Mouse (Mus musculus) kidney, adult 18-20 months (tissue): ENCODE data around the gene Wrnip1.

Experiments
- DNase-seq: peaks from one replicate; pipeline ENCODE4 v3.0.0; 2021

Wrnip1 gene

GRCm38 (mm10) chr13:32801693-32802221, at the start of gene Wrnip1:
Gene Wrnip1, plus strand, starts transcription at chr13:32802038.
- DNase-seq = peak; percentile 95

- no peak for DNase-seq
Observed at GRCm38 (mm10) chr13:32752066-32752657, 49.7 kb upstream of the Wrnip1 start.

GRCm38 (mm10) chr13:32759036-32759435, 42.8 kb upstream of the Wrnip1 start:
- DNase-seq = no peak

- no peak for DNase-seq
Observed at GRCm38 (mm10) chr13:32760795-32761194, 41.0 kb upstream of the Wrnip1 start.

GRCm38 (mm10) chr13:32763141-32763540, 38.7 kb upstream of the Wrnip1 start:
- DNase-seq = no peak

- no peak for DNase-seq
Observed at GRCm38 (mm10) chr13:32764448-32764847, 37.4 kb upstream of the Wrnip1 start.

- peak; percentile 24 for DNase-seq
Observed at GRCm38 (mm10) chr13:32768104-32768503, 33.7 kb upstream of the Wrnip1 start.

GRCm38 (mm10) chr13:32769960-32770359, 31.9 kb upstream of the Wrnip1 start:
- no peak for DNase-seq

GRCm38 (mm10) chr13:32775889-32776288, 25.9 kb upstream of the Wrnip1 start:
- DNase-seq = no peak

- no peak for DNase-seq
Observed at GRCm38 (mm10) chr13:32776350-32776749, 25.5 kb upstream of the Wrnip1 start.

- DNase-seq = no peak
Observed at GRCm38 (mm10) chr13:32778861-32779260, 23.0 kb upstream of the Wrnip1 start.

GRCm38 (mm10) chr13:32783055-32783454, 18.8 kb upstream of the Wrnip1 start:
- no peak for DNase-seq

- DNase-seq = no peak
Observed at GRCm38 (mm10) chr13:32783816-32784215, 18.0 kb upstream of the Wrnip1 start, which contains the start of gene Mylk4. Gene Mylk4, minus strand, starts transcription at chr13:32783954.

GRCm38 (mm10) chr13:32787584-32787983, 14.3 kb upstream of the Wrnip1 start:
- no peak for DNase-seq

GRCm38 (mm10) chr13:32789781-32790180, 12.1 kb upstream of the Wrnip1 start:
- DNase-seq = no peak

GRCm38 (mm10) chr13:32794619-32795018, 7.2 kb upstream of the Wrnip1 start:
- peak; percentile 77 for DNase-seq

- DNase-seq = peak; percentile 46
Observed at GRCm38 (mm10) chr13:32795166-32795565, 6.7 kb upstream of the Wrnip1 start.

GRCm38 (mm10) chr13:32797085-32797484, 4.8 kb upstream of the Wrnip1 start:
- DNase-seq = no peak

- no peak for DNase-seq
Observed at GRCm38 (mm10) chr13:32799131-32799530, 2.7 kb upstream of the Wrnip1 start.

GRCm38 (mm10) chr13:32800859-32801258, 979 bp upstream of the Wrnip1 start:
- no peak for DNase-seq

- DNase-seq = no peak
Observed at GRCm38 (mm10) chr13:32802259-32803081, 632 bp downstream of the Wrnip1 start, which contains the start of gene D930007J09Rik. Gene D930007J09Rik, minus strand, starts transcription at chr13:32802849.

- no peak for DNase-seq
Observed at GRCm38 (mm10) chr13:32803701-32804345, 2.0 kb downstream of the Wrnip1 start.

GRCm38 (mm10) chr13:32806820-32807219, 5.0 kb downstream of the Wrnip1 start:
- no peak for DNase-seq
